Mouse (Mus musculus) cortical plate, adult 2 months (tissue): ENCODE measurements at regions not wholly inside any gene's neighbourhood (a gene's known extent, or its start where the extent isn't known, plus 50 kb on each side); places are given as distances from the start of the nearest gene placed in this dataset.
A peak's percentile ranks its signal among the peaks of the same experiment; 100 is the strongest.

Experiments used
- H3K27ac ChIP-seq: fragments of 200-500 bp; 2 replicates; pipeline ENCODE4 v1.5.1; 2012; ENCODE audit warnings: low read length, control low read depth, inconsistent platforms; ENCODE audit not compliant: insufficient read depth
- H3K4me1 ChIP-seq: fragments of 200-500 bp; 2 replicates; pipeline ENCODE4 v1.6.1; 2011; ENCODE audit warnings: low read length; ENCODE audit not compliant: control insufficient read depth, insufficient read depth
- H3K4me3 ChIP-seq: fragments of 200-500 bp; 2 replicates; pipeline ENCODE4 v1.5.1; 2011; ENCODE audit warnings: mild to moderate bottlenecking, low read length, control low read depth; ENCODE audit not compliant: insufficient read depth
- CTCF ChIP-seq: fragments of 200-500 bp; IDR thresholded peaks from 2 replicates; pipeline ENCODE4 v1.5.1; 2011; ENCODE audit warnings: mild to moderate bottlenecking, control low read depth, low read length; ENCODE audit not compliant: insufficient read depth; ENCODE audit errors: extremely low read depth
- POLR2A ChIP-seq: fragments of 200-500 bp; IDR thresholded peaks from 2 replicates; pipeline ENCODE4 v1.6.1; 2011; ENCODE audit warnings: mild to moderate bottlenecking, low read length, control low read depth; ENCODE audit not compliant: insufficient read depth; ENCODE audit errors: extremely low read depth

DNA sequence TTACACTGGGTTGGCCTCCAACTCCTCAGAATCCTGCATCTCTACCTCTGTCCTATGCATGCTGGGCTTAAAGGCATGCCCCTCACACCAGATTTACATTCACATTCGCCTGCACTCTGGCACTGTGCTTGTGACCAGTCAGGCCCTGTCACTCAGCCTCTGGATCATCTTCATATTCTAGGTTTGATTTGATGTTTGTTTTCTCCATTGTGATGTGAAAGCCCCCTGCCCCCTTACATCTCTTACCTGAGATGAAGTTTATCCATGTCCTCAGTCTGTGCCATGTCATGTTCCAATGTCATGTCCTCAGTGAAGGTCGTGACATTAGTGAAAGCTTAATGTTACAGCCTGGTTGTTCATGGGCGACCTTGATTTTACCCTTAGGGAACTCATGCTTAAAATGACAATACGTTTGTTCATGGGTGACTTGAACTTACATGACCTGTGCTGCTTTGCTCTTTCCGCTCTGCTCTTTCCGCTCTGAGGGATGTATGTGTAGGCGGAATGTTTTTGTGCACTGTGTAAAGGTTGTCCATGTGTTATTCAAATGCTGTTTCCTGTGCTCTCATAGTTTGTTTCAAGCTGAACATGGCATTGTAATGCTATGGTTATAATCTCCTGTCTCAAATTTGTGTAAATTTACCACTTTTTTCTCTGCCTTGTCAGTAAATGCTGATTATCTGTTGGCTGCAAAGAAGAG, 257.3 kb upstream of the Gm5148 start:
- H3K4me1 ChIP-seq, result no peaks in the 10 kb centered on the region
- no peak overlapping the region for H3K27ac ChIP-seq
- TF ChIP-seq CTCF (no peak), POLR2A (no peak)
- H3K4me3 ChIP-seq, result no peak overlapping the region

GRCm38 (mm10) chr3:37979871-37980270, 255.6 kb upstream of the Gm5148 start:
- Histone ChIP-seq H3K27ac (no peak overlapping the region), H3K4me3 (no peak overlapping the region), H3K4me1 (no peaks in the 10 kb centered on the region)
- TF ChIP-seq POLR2A, result no peak
- TF ChIP-seq CTCF, result peak; percentile 26; the same call in 1 of the 2 replicates

DNA sequence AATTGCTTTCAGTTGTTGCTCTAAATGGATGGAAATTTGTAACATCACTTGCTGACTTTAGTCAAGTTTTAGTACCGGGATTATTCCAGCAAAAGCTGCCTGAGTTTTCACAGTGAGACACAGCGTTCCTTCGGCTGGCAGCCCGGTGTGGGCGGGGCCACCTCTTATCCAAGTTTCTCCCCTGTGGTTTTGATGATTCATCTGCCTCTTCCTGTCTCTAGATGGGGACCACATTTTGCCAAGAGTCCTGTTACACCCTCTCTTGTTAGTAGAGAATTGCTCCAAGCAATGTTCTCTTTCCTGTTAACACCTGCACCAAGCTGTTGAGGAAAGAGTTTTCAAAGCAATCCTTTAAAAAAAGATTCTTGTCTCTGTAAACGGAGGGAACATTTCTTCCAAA, 254.2 kb upstream of the Gm5148 start:
- Histone ChIP-seq H3K27ac (no peak overlapping the region), H3K4me1 (no peaks in the 10 kb centered on the region)
- no peak for TF ChIP-seq CTCF
- TF ChIP-seq POLR2A, result no peak

GRCm38 (mm10) chr3:37977453-37977852, 253.2 kb upstream of the Gm5148 start:
- TF ChIP-seq POLR2A, result no peak
- no peak for TF ChIP-seq CTCF
- no peak overlapping the region for H3K4me3 ChIP-seq
- H3K27ac ChIP-seq, result no peak overlapping the region
- no peaks in the 10 kb centered on the region for H3K4me1 ChIP-seq

More for the DNA sequence above, 254.2 kb upstream of the Gm5148 start:
- H3K4me3 ChIP-seq, result no peak overlapping the region

DNA sequence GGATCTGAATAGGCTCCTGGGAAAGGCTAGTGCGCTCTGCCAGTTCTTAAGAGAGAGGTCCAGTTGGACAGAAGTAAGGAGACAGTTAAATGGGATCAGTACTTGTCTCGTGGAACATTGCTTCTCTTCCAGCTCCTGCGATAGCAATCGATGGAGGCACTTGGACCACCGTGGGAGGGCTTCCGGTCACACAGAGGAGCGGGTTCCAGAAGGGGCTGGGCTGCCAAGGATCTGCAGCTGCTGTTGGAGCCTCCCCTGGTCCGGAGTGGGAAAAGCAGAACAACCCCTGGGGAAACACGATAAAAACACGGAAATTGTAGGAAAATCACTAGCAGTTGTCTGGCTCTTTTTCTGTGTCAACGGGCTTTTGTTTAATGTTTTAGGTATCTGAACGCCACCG, 252.3 kb upstream of the Gm5148 start:
- no peaks in the 10 kb centered on the region for H3K4me1 ChIP-seq
- H3K27ac ChIP-seq, result no peak overlapping the region
- no peak overlapping the region for H3K4me3 ChIP-seq
- TF ChIP-seq CTCF (no peak), POLR2A (no peak)

- Histone ChIP-seq H3K4me1 (no peaks in the 10 kb centered on the region), H3K4me3 (no peak overlapping the region), H3K27ac (no peak overlapping the region)
- TF ChIP-seq CTCF (no peak), POLR2A (no peak)
Observed at GRCm38 (mm10) chr3:37975194-37975756, 251.0 kb upstream of the Gm5148 start.

DNA sequence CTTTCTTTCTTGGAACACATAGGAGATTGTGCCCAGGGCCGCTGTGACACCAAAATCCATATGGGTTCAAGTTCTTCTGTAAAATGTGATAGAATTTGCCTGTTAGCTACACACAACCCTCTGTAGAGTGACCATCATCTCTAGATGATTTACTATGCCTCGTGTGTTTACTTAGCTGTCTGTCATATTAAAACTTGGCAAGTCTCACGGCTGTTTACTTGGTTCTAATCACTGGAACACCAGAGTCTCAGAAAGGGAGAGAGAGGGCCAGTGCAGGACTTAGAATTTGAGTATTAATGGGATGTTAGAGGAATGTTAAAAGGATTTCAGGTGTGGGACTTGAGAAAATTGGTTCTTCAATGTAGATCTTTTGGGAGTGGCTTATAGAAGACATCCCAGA, 248.6 kb upstream of the Gm5148 start:
- H3K4me3 ChIP-seq, result no peak overlapping the region
- H3K4me1 ChIP-seq, result no peaks in the 10 kb centered on the region
- TF ChIP-seq CTCF, result no peak
- TF ChIP-seq POLR2A, result no peak
- H3K27ac ChIP-seq, result no peak overlapping the region

GRCm38 (mm10) chr3:37971240-37971639, 246.9 kb upstream of the Gm5148 start:
- H3K4me1 ChIP-seq, result no peaks in the 10 kb centered on the region
- H3K4me3 ChIP-seq, result no peak overlapping the region
- TF ChIP-seq POLR2A (no peak), CTCF (no peak)
- no peak overlapping the region for H3K27ac ChIP-seq

DNA sequence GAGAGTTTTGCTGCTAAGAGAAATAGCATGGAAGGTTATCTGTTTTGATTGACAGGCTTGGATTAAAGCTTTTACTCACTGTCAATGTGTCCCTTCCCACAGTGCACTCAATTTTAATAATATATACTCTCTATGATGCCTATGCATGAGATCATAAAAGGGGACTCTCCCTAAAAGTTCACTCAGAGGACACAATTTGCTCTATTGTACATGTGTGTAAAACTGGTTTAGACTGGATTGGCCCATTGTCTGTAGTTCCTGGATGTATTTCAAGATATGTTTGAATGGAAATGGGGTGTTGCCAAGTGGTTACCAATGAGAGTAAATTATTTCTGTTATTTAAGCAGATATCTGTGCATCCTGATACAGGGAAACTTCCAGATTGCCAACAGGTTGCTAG, 244.4 kb upstream of the Gm5148 start:
- TF ChIP-seq CTCF (no peak), POLR2A (no peak)
- Histone ChIP-seq H3K27ac (no peak overlapping the region), H3K4me3 (no peak overlapping the region), H3K4me1 (no peaks in the 10 kb centered on the region)

- no peaks in the 10 kb centered on the region for H3K4me1 ChIP-seq
- H3K27ac ChIP-seq, result no peak overlapping the region
- TF ChIP-seq POLR2A (no peak), CTCF (no peak)
- no peak overlapping the region for H3K4me3 ChIP-seq
Observed at GRCm38 (mm10) chr3:37965221-37965620, 240.9 kb upstream of the Gm5148 start.
